Mouse (Mus musculus) bone marrow, adult 2 months (tissue): ENCODE measurements at regions not wholly inside any gene's neighbourhood (a gene's known extent, or its start where the extent isn't known, plus 50 kb on each side); places are given as distances from the start of the nearest gene placed in this dataset.

ENCODE experiments used
- CTCF ChIP-seq: fragments of 200-500 bp; IDR thresholded peaks from 2 replicates; pipeline ENCODE4 v1.5.1; 2011; ENCODE audit warnings: low read length, control low read depth; ENCODE audit not compliant: control insufficient read depth, insufficient read depth
- POLR2A ChIP-seq: fragments of 200-500 bp; IDR thresholded peaks from 2 replicates; pipeline ENCODE4 v1.6.1; 2011; ENCODE audit warnings: low read depth, mild to moderate bottlenecking, control low read depth, low read length, borderline replicate concordance; ENCODE audit not compliant: control insufficient read depth

DNA sequence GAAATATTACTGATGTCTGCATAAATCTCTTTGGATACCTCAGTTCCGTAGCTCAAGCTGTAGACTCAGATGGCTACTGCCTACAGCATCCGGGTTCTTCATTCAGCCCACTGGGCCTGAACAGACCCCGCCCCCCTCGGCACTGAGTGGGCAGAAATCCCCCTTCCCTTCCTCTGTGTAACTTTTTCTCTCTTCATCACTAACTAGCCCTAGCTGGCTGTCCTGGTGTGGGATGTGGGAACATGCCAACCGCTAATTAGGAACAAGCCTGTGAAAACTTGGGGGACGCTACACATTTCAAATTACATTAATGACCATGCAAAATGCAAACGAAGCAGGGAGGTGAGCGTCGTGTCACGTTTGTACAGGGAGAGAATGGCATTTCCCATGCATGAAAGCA lies 147.5 kb downstream of the Sp3 start:
- TF ChIP-seq CTCF, result no peak
- no peak for TF ChIP-seq POLR2A
